ENCODE assay signal across 8 mouse cellular contexts in the genomic region with DNA sequence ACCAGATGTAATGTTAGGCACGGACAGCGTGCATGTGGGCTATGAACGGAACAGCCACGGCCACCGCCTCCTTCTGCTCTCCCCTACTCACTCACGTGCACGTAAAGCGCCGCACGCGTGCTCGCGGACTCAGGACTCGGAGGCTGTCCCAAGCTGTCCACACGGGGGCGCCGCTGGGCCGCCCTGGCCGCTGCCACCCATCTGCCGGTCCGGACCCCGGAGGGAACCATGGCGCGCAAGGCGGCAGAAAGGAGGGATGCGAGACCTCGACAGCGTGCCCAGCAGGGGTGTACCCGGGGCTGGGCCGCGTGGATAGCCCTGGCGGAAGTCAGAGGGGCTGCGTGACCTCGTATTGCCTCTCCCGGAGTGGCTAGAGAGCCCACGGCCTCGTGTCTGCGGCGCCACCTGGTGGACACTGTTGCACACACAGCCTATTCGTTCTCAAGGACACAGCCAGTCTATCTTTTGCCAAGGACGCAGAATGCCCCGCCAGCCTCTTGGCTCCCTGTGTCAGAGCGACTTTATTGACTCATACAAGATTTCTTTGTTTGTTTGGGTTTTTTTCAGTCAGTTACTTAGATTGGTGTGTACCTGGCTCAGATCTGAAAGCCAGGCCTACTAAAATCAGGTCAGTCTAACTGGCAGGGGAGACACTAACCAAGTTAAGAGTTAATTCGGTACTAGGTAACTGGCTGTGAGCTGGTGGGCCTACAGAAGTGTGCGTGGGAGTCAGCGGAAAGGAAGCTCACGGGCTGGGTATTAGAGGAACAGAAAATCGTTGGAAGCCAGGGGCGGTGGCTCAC. TPM values are rescaled to one million over a fixed set of nuclear protein-coding genes. Genes with fewer than 3 reads are reported as not detected.
DNase-seq lines count a peak whose midpoint lies in the region; ATAC-seq and TF ChIP-seq lines count a peak whose summit lies in the region.

A gene (minus strand): TSS at position 368 of the 803 bp plus-strand sequence.

- H3K36me3 ChIP-seq in ES-E14 (ENCODE audit: control insufficient read depth, insufficient read depth, low read length, poor library complexity, severe bottlenecking) = no peaks in the 10 kb centered on the region
- no peaks in the 10 kb centered on the region for H3K36me3 ChIP-seq in forebrain, embryonic 16.5 days (ENCODE audit: control insufficient read depth, insufficient read depth)
- H3K36me3 ChIP-seq in lung, embryonic 15.5 days = no peaks in the 10 kb centered on the region

- peak within 1 kb of the TSS; percentile 82 for H3K9ac ChIP-seq in ES-E14 (ENCODE audit: insufficient read depth, low read depth, low read length, poor library complexity, severe bottlenecking)
- H3K9ac ChIP-seq in forebrain, embryonic 16.5 days (replicated peaks; ENCODE audit: low read depth, low read length) = peak within 1 kb of the TSS; percentile 70
- peak within 1 kb of the TSS; percentile 66 for H3K9ac ChIP-seq in lung, embryonic 15.5 days

- H3K4me2 ChIP-seq in forebrain, embryonic 16.5 days (ENCODE audit: low read length) = peak within 1 kb of the TSS; percentile 65
- peak within 1 kb of the TSS; percentile 89 for H3K4me2 ChIP-seq in lung, embryonic 15.5 days

- H3K4me3 ChIP-seq in ES-E14 (ENCODE audit: insufficient read depth in 1 of 2, low read depth in 1 of 2, low read length in 2 of 2, poor library complexity in 1 of 2, severe bottlenecking in 1 of 2) = peak within 1 kb of the TSS; percentile 76 to 81
- peak within 1 kb of the TSS; percentile 57 for H3K4me3 ChIP-seq in forebrain, embryonic 16.5 days (replicated peaks; ENCODE audit: low read length)
- peak within 1 kb of the TSS; percentile 72 for H3K4me3 ChIP-seq in lung, embryonic 15.5 days

- H3K27me3 ChIP-seq in forebrain, embryonic 16.5 days (replicated peaks; ENCODE audit: control insufficient read depth, insufficient read depth, low read length) = no peaks in the 10 kb centered on the region
- no peaks in the 10 kb centered on the region for H3K27me3 ChIP-seq in lung, embryonic 15.5 days

- in situ Hi-C loops in ES-E14 (cut with MboI; ENCODE audit: low sequenced_read_pairs in 2 of 2, unreplicated experiment in 2 of 2) = no loop called here

- H3K9me3 ChIP-seq in ES-E14 (ENCODE audit: control insufficient read depth, insufficient read depth, low read depth, low read length) = no peaks in the 10 kb centered on the region
- H3K9me3 ChIP-seq in forebrain, embryonic 16.5 days (ENCODE audit: control insufficient read depth, low read length) = no peaks in the 10 kb centered on the region
- H3K9me3 ChIP-seq in lung, embryonic 15.5 days = no peaks in the 10 kb centered on the region

- ATAC-seq in forebrain, embryonic 16.5 days = peak; percentile 91
- ATAC-seq in lung, embryonic 15.5 days (ENCODE audit: borderline replicate concordance, extremely low read depth, low FRiP score, low TSS enrichment) = peak; percentile 90

- peaks cover 0 to 6% of the 10 kb centered on the region in 2 experiments; a peak in 1 of 4 replicates for H3K4me1 ChIP-seq in ES-E14 (ENCODE audit: control insufficient read depth in 2 of 2, insufficient read depth in 2 of 2, low read length in 2 of 2, poor library complexity in 1 of 2)
- peaks cover 15% of the 10 kb centered on the region for H3K4me1 ChIP-seq in forebrain, embryonic 16.5 days (replicated peaks; ENCODE audit: control insufficient read depth, insufficient read depth, low read length)
- peaks cover 23% of the 10 kb centered on the region for H3K4me1 ChIP-seq in lung, embryonic 15.5 days

- DNase-seq in ES-E14 (ENCODE audit: low read depth, low spot score) = peak; percentile 82
- DNase-seq in cerebellum, adult 11-12 months = peak; percentile 96
- DNase-seq in heart, postnatal 4 days = peak; percentile 97
- peak; percentile 92 to 97 for DNase-seq in layer of hippocampus, adult 8-10 months (ENCODE audit: low spot score in 2 of 2)
- DNase-seq in ovary, adult 18-20 months (ENCODE audit: low spot score) = peak; percentile 90
- DNase-seq in thymus, postnatal 0 days (ENCODE audit: low spot score) = peak; percentile 91

- no peak within 1 kb of the TSS for H3K27ac ChIP-seq in ES-E14 (ENCODE audit: insufficient read depth, low read depth, low read length, poor library complexity, severe bottlenecking)
- peak within 1 kb of the TSS; percentile 74 for H3K27ac ChIP-seq in forebrain, embryonic 16.5 days (ENCODE audit: low read length)
- H3K27ac ChIP-seq in lung, embryonic 15.5 days = peak within 1 kb of the TSS; percentile 91

- 4% methylated on average over 49 of the region's 49 CpGs for WGBS in forebrain, embryonic 16.5 days
- WGBS in lung, embryonic 15.5 days = 4% methylated on average over 49 of the region's 49 CpGs

TF ChIP-seq in ES-E14, 5 proteins besides CTCF, POLR2A, EP300 and RAD21:
- no peak for TF ChIP-seq CHD2 (IDR thresholded peaks at IDR 0.05; ENCODE audit: low read depth, low read length)
- no peak for TF ChIP-seq ZNF384 (IDR thresholded peaks at IDR 0.05; ENCODE audit: low read depth, low read length)
- no peak for TF ChIP-seq HCFC1 (IDR thresholded peaks at IDR 0.05; ENCODE audit: borderline replicate concordance, insufficient read depth, low read length)
- TF ChIP-seq ZC3H11A (IDR thresholded peaks at IDR 0.05; ENCODE audit: borderline replicate concordance, low read depth, low read length) = no peak
- TF ChIP-seq MAFK (IDR thresholded peaks at IDR 0.05; ENCODE audit: insufficient read depth, low read depth, low read length) = no peak

RNA-seq across cellular contexts. Expression of the gene that starts here (rescaled TPM):
- 2.1 and 2.4 TPM in 2 replicates for total RNA-seq in ES-E14 (2012; rRNA removed)
- polyA plus RNA-seq in forebrain, embryonic 16.5 days (2015; fragmentation: Nextera tagmentation; extraction: Ambion mirVana) = 6.6 and 6.7 TPM in 2 replicates
- total RNA-seq in heart, postnatal 4 days (2021) = 10 to 100 TPM; 12.3 to 13.0 TPM
- 10 to 100 TPM; 12.3 to 14.5 (median 12.6) TPM for total RNA-seq in layer of hippocampus, adult 8-10 months (2022)
- 3.2 and 3.7 TPM in 2 replicates for polyA plus RNA-seq in lung, embryonic 15.5 days (2015; fragmentation: Nextera tagmentation; extraction: Ambion mirVana)
- polyA plus RNA-seq in thymus, postnatal 0 days (2015; fragmentation: Nextera tagmentation; extraction: Ambion mirVana) = 2.4 and 3.2 TPM in 2 replicates
